Mouse (Mus musculus) right cerebral cortex, postnatal 36 days (tissue): ENCODE data around the gene Commd4.
A peak's percentile ranks its signal among the peaks of the same experiment; 100 is the strongest.

Experiments used
- DNase-seq, 2 experiments: peaks; one replicate each; pipeline ENCODE4 v3.0.0; 2022; ENCODE audit warnings: low spot score in 2 of 2, mixed read lengths in 1 of 2

Gene Commd4

DNA sequence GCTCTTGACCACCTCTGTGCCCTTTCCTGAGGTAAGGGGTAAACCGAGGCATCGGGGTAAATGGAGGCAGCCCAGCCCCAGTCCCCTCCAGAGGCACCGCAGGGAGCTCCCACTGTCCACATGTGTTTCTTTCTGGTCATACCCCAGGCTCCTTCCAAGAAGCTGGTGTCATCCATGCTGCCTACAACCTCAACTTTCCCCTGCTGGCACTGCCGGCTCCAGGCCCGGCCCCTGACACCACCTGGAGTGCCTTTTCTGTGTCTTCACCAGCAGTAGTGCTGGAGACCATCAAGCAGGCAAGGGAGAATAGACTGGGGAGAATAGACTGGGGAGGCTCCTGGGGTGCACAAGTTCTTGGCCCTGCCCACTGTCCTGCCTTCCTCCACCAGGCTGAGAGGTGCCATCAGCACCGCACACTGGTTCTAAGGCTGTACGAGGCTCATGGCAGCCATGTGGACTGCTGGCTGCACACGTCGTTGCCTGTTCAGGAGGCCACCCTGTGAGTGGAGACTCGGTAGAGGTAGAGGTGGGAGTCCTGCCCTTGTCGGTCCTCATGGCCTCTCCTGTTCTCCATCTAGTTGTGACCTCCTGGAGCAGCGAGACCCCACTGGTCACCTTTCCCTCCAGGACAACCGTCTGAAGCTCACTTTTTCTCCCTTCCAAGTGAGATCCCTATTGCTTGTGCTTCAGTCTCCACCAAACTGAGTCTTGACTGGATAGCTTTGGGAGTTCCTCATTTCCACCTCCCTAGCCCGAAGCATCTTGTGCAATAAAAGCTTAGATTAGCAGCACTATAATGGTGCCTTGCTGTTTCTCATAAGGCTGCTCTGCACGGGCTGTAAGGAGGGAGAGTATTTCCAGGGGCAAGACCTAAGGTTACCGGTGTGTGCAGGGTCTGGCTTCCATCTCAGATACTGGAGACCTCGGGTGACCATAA lies 16.4 kb downstream of the Commd4 start:
- no peak for DNase-seq

DNA sequence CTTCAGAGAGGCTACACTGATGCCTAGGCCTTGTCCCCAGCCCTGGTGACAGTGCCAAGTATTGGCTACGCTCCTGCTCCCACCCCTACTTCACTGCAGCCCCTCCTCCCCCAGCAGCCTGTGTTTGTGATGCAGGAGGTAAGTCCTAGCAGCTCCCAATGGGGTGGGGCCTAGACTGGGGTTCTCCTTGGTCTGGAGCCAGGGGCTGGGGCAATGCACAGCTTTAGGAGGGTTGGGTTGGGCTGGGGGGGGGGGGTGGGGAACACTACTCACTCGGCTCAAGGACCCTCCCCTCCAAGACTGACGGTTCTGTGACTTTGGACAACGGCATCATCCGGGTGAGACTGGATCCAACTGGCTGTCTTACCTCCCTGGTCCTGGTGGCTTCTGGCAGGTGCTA lies 18.6 kb downstream of the Commd4 start:
- DNase-seq = no peak

GRCm38 (mm10) chr9:57139110-57139509 lies 19.0 kb downstream of the Commd4 start:
- DNase-seq = no peak

GRCm38 (mm10) chr9:57138507-57138906 lies 19.6 kb downstream of the Commd4 start:
- no peak for DNase-seq

GRCm38 (mm10) chr9:57137777-57138176 lies 20.4 kb downstream of the Commd4 start:
- no peak for DNase-seq

DNA sequence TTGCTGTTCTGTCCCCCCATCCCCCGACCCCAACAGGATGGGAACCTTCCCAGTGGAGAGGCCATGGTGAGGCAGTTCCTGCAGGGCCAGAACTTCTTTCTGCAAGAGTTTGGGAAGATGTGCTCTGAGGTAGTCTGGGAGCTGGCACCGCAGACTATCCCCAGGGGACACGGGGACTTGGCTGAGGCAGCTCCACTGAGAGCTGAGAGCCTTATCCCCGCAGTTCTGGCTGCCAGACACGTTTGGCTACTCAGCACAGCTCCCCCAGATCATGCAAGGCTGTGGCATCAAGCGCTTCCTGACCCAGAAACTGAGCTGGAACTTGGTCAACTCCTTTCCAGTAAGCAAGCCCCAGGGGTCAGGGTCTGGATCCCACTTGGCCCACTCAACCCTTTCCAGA lies 20.9 kb downstream of the Commd4 start:
- no peak for DNase-seq

DNA sequence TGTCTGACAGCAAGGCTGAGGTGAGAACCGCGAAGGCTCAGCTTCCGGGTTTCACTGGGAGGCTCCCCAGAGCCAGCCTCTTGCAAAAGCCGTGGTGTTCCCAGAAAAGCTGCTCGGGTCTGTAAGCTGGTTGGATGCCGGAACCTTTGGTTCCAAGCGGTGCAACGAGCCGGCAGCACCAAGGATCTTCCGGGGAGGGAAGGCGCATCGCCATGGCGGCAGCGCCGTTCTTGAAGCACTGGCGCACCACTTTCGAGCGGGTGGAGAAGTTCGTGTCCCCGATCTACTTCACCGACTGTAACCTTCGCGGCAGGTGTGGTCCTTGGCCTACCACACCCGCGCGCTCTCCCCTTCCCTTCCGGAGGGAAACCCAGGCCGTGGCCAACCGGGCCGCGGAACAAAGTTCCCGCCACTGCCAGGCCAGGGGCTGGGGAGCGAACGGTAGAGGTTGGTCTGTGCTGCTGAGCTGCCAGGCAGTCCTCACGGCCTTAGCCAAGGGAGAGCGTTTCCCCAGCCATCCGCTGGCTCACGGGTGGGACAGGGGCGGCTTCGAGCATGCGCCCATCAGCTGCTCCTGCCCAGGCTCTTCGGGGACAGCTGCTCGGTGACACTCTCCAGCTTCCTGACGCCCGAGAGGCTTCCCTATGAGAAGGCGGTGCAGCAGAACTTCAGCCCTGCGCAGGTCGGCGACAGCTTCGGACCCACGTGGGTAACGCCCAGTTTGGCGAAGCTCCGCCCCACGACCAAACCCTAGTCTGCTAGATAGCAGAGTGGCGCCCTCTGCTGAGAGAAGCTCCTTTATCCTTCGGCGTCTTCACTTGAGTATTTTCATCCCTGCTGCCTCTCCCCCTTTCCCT lies 27.3 kb downstream of the Commd4 start, which contains the start of gene Man2c1:
Gene Man2c1, plus strand, starts transcription at position 114 of the 857 bp plus-strand sequence.
- DNase-seq = peak; percentile 93 to 95

DNA sequence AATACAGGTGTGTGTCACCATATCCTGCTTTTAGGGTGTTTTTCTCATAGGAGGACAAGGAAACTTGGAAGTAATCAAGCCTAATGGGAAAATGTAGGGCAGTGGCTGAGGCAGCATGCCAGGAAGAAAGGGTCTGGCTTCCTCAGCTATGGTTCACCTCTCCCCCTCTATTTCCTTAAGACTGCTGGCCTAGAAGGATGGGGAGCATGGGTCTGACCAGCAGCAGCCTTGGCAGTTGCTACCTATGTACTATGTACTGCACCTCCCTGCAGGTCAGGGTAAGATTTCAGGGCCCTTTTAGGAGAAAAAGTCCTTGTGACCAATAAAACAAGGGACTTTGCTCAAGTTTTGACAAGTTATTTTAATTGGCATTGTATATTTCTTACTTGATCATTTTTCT lies 28.5 kb downstream of the Commd4 start:
- no peak for DNase-seq

DNA sequence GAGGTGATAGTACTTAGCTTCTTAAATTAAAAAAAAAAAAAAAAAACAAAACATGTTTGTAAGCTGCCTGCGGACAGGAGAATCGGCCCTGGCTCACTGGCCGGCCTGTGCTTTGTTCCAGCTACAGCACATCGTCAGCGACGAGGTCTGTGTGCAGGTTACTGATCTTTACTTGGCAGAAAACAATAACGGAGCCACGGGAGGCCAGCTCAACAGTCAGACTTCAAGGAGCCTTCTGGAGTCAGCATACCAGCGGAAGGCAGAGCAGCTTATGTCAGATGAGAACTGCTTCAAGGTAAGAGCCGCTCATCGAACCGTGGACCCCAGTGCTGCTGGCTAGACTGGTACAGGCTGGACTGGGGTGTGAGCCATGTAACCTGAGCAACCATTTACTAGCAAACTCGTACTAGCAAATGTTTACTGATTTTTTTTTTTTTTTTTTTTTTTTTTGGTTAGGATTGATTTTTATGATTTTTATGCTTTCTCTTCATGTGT lies 40.8 kb downstream of the Commd4 start:
- no peak for DNase-seq
